Mouse (Mus musculus): ENCODE measurements around the gene Ablim1.
A peak's percentile ranks its signal among the peaks of the same experiment; 100 is the strongest.

The Ablim1 gene

DNA sequence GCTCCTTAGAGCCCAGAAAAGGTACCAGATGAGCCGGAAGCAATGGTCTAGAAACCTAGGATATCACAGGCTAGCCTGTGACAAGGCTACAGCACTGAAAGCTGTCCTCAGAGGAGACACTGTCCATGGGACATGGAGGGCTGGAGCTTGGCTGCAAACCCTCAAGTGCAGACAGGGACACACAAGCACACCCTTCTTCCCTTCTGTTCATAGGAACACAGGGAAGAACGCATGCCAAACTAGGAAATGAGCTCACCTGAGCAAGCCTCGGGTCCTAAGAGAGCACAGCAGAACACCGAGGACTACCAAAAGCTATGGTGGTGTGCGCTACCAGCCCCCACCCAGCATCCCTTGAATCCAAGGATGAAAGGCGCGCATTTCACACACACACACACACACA lies 262.7 kb downstream of the Ablim1 start:
- DNase-seq, result no peak

DNA sequence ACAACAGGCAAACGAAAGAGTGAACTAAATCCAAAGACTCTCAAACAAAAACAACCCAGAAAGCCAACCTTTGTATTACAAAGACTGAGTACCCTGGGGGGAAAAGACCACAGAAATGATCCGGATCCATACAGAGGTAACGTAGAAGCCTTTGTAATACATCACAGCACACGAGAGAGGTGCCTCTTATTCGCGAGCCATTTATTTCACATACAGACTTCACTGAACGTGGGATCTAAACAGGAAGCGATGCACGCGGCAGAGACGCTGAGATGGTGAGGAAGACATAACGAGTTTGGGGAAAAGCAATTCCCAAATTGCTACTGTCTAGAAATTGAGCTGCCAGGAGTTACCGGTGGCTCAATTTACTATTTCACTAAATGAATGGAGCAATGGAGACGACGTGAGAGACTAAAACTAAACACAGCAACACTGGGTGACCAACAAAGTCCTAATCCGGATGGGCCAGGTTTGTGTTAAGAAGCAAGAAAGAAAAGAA lies 265.1 kb downstream of the Ablim1 start:
- no peak for DNase-seq

- no peak for DNase-seq
Observed at GRCm38 (mm10) chr19:57047671-57048320, 266.9 kb downstream of the Ablim1 start.

GRCm38 (mm10) chr19:57039258-57039657 lies 275.5 kb downstream of the Ablim1 start:
- DNase-seq, result no peak

DNA sequence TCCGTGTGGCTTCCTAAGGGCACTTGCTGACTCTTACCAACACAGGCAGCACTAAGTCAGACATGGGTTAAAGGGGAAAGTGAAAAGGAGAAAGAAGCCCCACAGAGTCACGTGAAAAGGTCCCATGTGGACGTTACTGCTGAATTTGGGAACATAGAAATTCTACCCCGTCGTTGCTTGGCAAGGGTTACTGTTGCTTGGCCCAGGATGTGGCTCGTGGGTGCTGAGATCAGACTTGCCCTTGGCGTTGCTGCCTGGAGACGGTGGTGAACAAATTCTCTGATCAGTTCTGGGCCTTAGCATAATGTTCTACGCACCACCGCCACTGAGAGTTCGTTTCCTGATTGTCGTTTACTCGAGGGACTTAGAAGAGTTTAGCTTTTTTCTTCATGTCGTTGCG lies 277.9 kb downstream of the Ablim1 start:
- DNase-seq, result no peak

GRCm38 (mm10) chr19:57031582-57031981 lies 283.1 kb downstream of the Ablim1 start:
- DNase-seq, result peak; percentile 71

- no peak for DNase-seq
Observed at GRCm38 (mm10) chr19:57029461-57029860, 285.3 kb downstream of the Ablim1 start.

DNA sequence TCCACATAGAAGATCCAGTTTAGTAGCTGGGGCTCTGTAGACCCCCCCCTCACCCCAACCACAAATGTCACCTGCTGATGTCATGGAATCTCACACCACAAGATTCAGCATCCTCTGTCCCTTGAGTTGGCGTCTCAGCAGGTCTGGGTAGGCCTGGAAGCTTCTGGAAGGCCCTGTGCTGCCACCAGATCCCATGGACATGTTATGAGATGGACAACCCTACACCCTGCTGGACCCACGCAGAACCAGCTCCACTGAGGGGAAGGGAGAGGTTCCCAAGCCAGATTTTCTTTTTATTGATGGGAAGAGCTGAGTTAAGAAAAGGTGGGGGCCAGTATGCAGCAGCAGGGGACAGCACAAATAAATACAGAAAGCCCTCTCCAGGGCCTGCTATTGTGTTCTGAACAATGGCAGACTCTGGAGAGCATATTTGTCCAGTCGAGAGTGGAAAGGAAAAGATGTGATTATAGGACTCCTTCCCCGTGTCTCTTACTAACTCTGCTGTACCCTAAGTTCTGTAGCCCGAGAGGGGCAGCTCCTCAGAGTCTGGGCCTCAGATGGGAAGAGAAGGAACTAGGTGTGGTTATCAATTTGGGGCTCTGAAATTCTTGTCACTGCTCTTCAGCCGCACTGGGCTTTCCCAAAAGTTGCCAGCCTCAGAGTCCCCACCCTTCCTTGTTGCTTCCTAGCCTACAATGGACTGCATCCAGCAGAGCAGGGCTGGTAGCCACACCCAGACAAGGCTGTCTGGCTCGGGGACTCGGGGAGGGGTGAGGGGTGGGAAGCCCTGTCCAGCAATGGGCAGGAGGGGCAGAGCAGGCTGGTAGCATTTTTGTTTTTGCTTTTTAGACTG lies 286.2 kb downstream of the Ablim1 start:
- DNase-seq, result no peak

- no peak for DNase-seq
Observed at GRCm38 (mm10) chr19:57026501-57026900, 288.2 kb downstream of the Ablim1 start.

DNA sequence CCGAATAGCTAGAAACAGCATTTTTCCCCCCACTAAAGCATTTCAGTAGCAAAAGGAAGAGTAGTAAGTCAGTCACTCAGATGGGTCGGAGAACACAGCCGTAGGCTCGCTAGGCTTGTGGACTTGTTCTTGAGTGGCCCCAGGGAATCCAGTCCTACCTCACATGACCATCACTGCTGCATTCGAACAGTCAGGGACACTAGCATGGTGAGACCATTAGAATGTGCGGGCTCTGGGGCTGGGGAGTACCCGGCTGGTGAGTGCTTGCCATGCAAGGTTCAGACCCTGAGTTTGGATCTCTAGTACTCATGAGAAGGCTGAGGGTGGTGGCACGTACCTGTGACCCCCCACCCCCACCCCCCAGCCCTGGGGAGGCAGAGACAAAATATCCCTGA lies 296.9 kb downstream of the Ablim1 start:
- no peak for DNase-seq

- DNase-seq, result no peak
Observed at GRCm38 (mm10) chr19:57016995-57017784, 297.5 kb downstream of the Ablim1 start.

GRCm38 (mm10) chr19:57014808-57015207 lies 299.9 kb downstream of the Ablim1 start:
- no peak for DNase-seq

- DNase-seq, result no peak
Observed at GRCm38 (mm10) chr19:57013271-57013677, 301.4 kb downstream of the Ablim1 start.

GRCm38 (mm10) chr19:57012068-57012467 lies 302.7 kb downstream of the Ablim1 start:
- no peak for DNase-seq

GRCm38 (mm10) chr19:57010064-57010463 lies 304.7 kb downstream of the Ablim1 start:
- DNase-seq, result no peak

- no peak for DNase-seq
Observed at GRCm38 (mm10) chr19:57009653-57010052, 305.1 kb downstream of the Ablim1 start.

- no peak for DNase-seq
Observed at GRCm38 (mm10) chr19:57007781-57008710, 306.7 kb downstream of the Ablim1 start, which contains the start of gene Afap1l2. Gene Afap1l2 (minus strand): TSS chr19:57008228.

DNA sequence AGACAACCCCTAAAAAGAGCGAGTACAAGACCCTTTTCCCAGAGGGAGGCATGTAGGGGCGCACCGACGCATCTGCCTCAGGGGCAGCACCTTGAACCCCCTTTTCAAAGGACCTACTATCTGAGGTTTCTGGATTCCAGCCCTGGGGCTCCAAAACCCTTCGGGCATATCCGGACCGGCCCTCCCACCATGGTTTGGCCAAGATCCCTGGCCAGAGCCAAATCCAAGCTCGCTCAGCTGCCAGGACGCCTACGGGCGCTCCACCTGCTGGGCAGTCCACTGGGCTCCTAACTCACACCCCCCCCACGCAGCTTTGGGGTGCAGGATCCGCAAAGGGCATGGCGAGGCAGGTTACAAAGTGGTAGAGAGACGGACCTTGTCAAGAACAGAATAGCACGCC lies 307.4 kb downstream of the Ablim1 start:
- DNase-seq, result no peak

GRCm38 (mm10) chr19:57006841-57007240 lies 307.9 kb downstream of the Ablim1 start:
- no peak for DNase-seq

DNA sequence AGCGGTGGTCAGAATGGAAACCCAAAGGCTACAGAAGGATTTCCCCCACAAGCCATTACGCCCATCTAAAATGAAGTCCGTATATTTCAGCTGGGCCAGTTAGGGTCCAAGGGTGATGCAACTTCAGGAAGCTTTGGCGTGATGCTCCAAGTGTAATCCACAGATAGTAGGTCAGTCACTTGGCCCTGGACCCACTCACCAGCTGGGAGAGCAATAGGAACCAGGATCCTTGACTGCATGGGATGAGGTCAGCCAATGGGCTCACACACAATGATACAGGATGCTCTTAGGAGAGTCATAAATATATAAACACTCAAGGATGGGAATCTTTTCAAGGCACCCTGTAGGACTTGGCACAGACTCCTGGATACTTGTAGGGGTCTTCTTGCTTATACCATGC lies 309.7 kb downstream of the Ablim1 start:
- DNase-seq, result no peak

DNA sequence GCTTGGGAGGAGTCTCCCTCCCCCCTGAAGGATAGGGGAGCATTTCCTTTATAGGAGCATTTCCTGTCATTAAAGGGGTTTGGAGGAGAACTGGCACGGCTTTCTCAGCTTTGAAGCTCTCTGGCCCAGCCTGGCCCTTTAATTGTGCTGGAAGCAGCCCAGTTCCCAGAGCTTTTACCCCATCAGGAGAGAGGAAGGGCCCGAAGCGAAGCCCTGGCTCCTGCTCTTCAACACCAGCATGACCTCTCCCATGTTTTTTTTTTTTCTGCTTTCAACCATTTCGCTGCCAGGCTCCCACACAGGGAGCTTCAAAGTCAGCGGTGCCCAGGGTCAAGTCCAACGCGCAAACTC lies 311.3 kb downstream of the Ablim1 start:
- DNase-seq, result no peak

- DNase-seq, result no peak
Observed at GRCm38 (mm10) chr19:57002741-57003459, 311.8 kb downstream of the Ablim1 start.

Data from layer of hippocampus, adult 9-11 months (tissue).